Mouse (Mus musculus) forebrain, postnatal 0 days (tissue): ENCODE measurements at regions not wholly inside any gene's neighbourhood (a gene's known extent, or its start where the extent isn't known, plus 50 kb on each side); places are given as distances from the start of the nearest gene placed in this dataset.

Experiments
- ATAC-seq: fragments of 200-750 bp; cut with Nextera tagmentation; 2 replicates; pipeline ENCODE4 v1.8.0; 2017; ENCODE audit warnings: mild to moderate bottlenecking, moderate library complexity
- DNase-seq: peaks from one replicate; pipeline ENCODE4 v3.0.0-alpha.2; 2015
- H3K27ac ChIP-seq: fragments of 300-500 bp; sonication (generic); 2 replicates; pipeline ENCODE4 v1.5.1; 2014; ENCODE audit warnings: low read depth, mild to moderate bottlenecking, antibody characterized with exemption, low read length, moderate library complexity, mixed read lengths
- H3K27me3 ChIP-seq: fragments of 300-500 bp; sonication (generic); 2 replicates; pipeline ENCODE4 v1.6.1; 2014; ENCODE audit warnings: mild to moderate bottlenecking, low read length, mixed read lengths; ENCODE audit not compliant: insufficient read depth
- H3K36me3 ChIP-seq: fragments of 300-500 bp; sonication (generic); 2 replicates; pipeline ENCODE4 v1.6.1; 2014; ENCODE audit warnings: mild to moderate bottlenecking, moderate library complexity; ENCODE audit not compliant: insufficient read depth
- H3K4me1 ChIP-seq: fragments of 300-500 bp; sonication (generic); 2 replicates; pipeline ENCODE4 v1.6.1; 2014; ENCODE audit warnings: antibody characterized with exemption; ENCODE audit not compliant: insufficient read depth
- H3K4me2 ChIP-seq: fragments of 300-500 bp; sonication (generic); 2 replicates; pipeline ENCODE4 v1.6.1; 2014; ENCODE audit warnings: low read depth, mild to moderate bottlenecking, moderate library complexity
- H3K4me3 ChIP-seq: fragments of 300-500 bp; sonication (generic); 2 replicates; pipeline ENCODE4 v1.5.1; 2014; ENCODE audit warnings: low read depth, low read length, mixed read lengths
- H3K9ac ChIP-seq: fragments of 300-500 bp; sonication (generic); 2 replicates; pipeline ENCODE4 v1.6.1; 2014; ENCODE audit warnings: mild to moderate bottlenecking
- H3K9me3 ChIP-seq: fragments of 300-500 bp; sonication (generic); 2 replicates; pipeline ENCODE4 v1.6.1; 2016; ENCODE audit warnings: low read length
- CTCF ChIP-seq: sonication (generic); IDR thresholded peaks from 2 replicates; pipeline ENCODE4 v1.5.1; 2016; ENCODE audit warnings: antibody characterized with exemption, control low read depth, low read depth
- WGBS: fragments of 180-500 bp; shearing (Covaris S2); extraction: QIAGEN DNeasy Blood & Tissue Kit; methylation state at CpG from one replicate; pipeline ENCODE4 v1.1.7; 2014; 5-methylcytosine and 5-hydroxymethylcytosine counted together

DNA sequence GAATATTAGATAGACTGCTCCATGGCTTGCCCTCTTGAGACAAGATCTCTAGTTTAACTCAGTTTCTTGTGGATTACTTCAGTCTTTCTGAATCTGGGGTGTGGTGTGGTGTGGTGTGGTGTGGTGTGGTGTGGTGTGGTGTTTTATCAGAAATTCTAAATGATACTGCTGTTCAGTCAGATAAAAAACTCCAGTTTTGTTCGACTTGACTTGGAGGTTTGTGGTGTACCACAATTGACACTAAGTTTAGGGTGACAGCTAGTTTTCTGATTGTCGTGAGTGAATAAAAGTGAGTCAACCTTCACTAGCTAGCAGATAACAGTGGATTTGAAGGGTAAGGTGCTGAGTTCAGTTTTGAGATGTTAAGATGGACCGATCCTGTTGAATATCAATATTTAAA is 89.5 kb upstream of the Cdkn2b start:
- TF ChIP-seq CTCF, result no peak
- ATAC-seq (no peak), DNase-seq (no peak)
- Histone ChIP-seq H3K4me2 (no peak overlapping the region), H3K9me3 (no peaks in the 10 kb centered on the region), H3K27ac (no peak overlapping the region), H3K9ac (no peak overlapping the region), H3K4me3 (no peak overlapping the region), H3K27me3 (no peaks in the 10 kb centered on the region), H3K36me3 (no peaks in the 10 kb centered on the region), H3K4me1 (no peaks in the 10 kb centered on the region)
- WGBS, result 88% methylated on average over 3 of the region's 3 CpGs

DNA sequence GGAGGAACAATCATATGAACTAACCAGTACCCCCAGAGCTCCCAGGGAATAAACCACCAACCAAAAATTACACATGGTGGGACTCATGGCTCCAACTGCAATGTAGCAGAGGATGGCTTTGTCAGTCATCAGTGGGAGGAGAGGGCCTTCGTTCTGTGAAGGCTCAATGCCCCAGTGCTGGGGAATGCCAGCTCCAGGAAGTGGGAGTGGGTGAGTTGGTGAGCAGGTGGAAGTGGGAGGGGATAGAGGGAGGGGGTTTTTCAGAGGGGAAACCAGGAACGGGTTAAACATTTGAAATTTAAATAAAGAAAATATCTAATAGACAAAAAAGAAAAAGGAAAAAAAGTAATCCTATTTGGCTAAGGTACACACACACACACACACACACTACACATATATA is 88.4 kb upstream of the Cdkn2b start:
- Histone ChIP-seq H3K4me1 (no peaks in the 10 kb centered on the region), H3K4me2 (no peak overlapping the region), H3K9me3 (no peaks in the 10 kb centered on the region), H3K4me3 (no peak overlapping the region), H3K27me3 (no peaks in the 10 kb centered on the region), H3K36me3 (no peaks in the 10 kb centered on the region), H3K27ac (no peak overlapping the region), H3K9ac (no peak overlapping the region)
- ATAC-seq (no peak), DNase-seq (no peak)
- 69% methylated on average over 2 of the region's 2 CpGs for WGBS
- TF ChIP-seq CTCF, result no peak

DNA sequence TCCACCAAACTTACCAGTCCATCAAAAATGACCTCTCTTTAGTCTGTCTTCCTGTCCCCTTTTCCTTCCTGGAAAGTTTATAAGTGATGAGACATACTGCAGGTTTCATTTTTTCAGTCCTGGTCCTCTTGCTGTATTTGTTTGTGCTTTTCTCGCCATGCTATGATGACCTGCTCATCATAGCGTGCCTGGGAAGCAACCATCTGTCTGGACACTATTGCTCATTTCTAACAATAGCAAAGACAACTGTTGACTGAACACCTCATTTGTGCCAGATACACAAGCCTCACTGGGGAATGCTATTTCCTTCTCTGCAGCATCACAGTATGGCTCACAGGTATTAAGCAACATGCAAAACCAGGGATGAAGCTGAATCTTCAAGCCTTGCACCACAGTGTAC is 85.2 kb upstream of the Cdkn2b start:
- 91% methylated on average over 2 of the region's 2 CpGs for WGBS

DNA sequence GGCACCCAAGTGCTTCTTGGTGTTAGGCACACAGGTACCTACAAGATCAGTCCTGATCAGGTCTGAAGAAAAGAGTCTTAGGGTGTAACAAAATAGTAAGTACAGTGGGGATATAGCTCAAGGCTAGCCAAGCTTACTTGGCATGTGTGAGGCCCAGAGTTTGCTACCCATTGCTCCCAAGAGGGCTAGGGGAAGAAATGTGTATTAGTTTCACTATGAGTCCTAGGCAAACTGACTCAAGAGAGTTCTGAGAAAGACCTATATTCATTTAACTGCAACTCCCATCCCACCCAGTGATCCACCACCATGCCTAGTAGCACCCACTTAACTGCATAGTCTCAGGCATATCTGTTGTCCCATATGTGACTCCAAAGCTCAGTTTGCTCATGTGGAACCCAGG is 84.5 kb upstream of the Cdkn2b start:
- Histone ChIP-seq H3K9ac (no peak overlapping the region), H3K36me3 (no peaks in the 10 kb centered on the region), H3K27ac (no peak overlapping the region), H3K9me3 (no peaks in the 10 kb centered on the region), H3K4me2 (no peak overlapping the region), H3K27me3 (no peaks in the 10 kb centered on the region), H3K4me1 (no peaks in the 10 kb centered on the region), H3K4me3 (no peak overlapping the region)
- no peak for TF ChIP-seq CTCF
- DNase-seq (no peak), ATAC-seq (no peak)

More for the DNA sequence above, 85.2 kb upstream of the Cdkn2b start:
- no peak overlapping the region for H3K27ac ChIP-seq
- H3K4me2 ChIP-seq, result no peak overlapping the region
- H3K27me3 ChIP-seq, result no peaks in the 10 kb centered on the region
- TF ChIP-seq CTCF, result no peak
- H3K4me3 ChIP-seq, result no peak overlapping the region
- H3K9ac ChIP-seq, result no peak overlapping the region
- no peaks in the 10 kb centered on the region for H3K4me1 ChIP-seq
- no peaks in the 10 kb centered on the region for H3K9me3 ChIP-seq
- ATAC-seq (no peak), DNase-seq (no peak)
- no peaks in the 10 kb centered on the region for H3K36me3 ChIP-seq

DNA sequence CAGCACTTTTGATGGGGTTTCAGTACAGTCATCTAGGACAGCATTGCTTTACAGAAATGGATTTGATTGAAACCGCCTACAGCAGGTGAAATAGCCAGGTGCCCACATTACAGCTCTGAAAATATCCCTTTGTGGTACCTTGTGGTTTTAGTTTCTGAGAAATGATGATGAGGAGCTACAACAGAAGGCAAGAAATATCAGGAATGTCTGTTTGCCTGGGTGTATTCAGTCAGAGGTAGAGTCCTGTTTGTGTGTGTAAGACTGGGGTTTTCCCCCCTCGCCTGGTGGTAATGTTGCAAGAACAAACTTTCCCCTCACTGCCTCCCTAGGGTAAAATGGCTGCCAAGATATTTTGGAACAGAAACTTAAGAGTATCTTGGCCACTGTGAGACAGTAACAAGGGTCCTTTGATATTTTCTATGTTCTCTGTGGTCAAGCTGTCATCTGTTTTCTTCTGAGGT is 82.4 kb upstream of the Cdkn2b start:
- H3K36me3 ChIP-seq, result no peaks in the 10 kb centered on the region
- no peak overlapping the region for H3K4me2 ChIP-seq
- H3K4me1 ChIP-seq, result no peaks in the 10 kb centered on the region
- ATAC-seq, result no peak
- WGBS, result 87% methylated on average over 2 of the region's 2 CpGs
- DNase-seq, result no peak
- H3K27ac ChIP-seq, result no peak overlapping the region
- TF ChIP-seq CTCF, result no peak
- H3K27me3 ChIP-seq, result no peaks in the 10 kb centered on the region
- no peak overlapping the region for H3K9ac ChIP-seq
- H3K9me3 ChIP-seq, result no peaks in the 10 kb centered on the region
- no peak overlapping the region for H3K4me3 ChIP-seq

DNA sequence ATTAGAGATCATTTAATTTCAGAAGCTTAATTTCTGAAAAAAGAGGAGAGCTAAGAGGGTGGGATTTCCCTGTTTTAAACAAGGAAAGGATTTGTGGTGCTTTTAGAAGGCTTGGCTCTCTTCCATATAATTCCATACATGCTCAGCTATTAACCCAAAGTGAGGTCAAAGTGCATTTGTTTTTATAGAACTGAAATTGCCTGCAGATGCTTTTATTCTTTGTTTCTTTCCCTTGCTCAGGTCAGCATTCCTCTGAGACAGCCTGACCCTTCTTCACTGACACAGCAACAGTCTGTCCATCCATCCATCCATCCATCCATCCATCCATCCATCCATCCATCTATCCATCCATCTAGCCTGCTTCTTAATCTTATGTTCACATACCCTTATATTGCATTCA is 82.0 kb upstream of the Cdkn2b start:
- DNase-seq (no peak), ATAC-seq (no peak)
- no peaks in the 10 kb centered on the region for H3K9me3 ChIP-seq
- no peaks in the 10 kb centered on the region for H3K36me3 ChIP-seq
- no peaks in the 10 kb centered on the region for H3K27me3 ChIP-seq
- no peak overlapping the region for H3K27ac ChIP-seq
- H3K4me3 ChIP-seq, result no peak overlapping the region
- H3K4me2 ChIP-seq, result no peak overlapping the region
- TF ChIP-seq CTCF, result no peak
- no peak overlapping the region for H3K9ac ChIP-seq
- H3K4me1 ChIP-seq, result no peaks in the 10 kb centered on the region

DNA sequence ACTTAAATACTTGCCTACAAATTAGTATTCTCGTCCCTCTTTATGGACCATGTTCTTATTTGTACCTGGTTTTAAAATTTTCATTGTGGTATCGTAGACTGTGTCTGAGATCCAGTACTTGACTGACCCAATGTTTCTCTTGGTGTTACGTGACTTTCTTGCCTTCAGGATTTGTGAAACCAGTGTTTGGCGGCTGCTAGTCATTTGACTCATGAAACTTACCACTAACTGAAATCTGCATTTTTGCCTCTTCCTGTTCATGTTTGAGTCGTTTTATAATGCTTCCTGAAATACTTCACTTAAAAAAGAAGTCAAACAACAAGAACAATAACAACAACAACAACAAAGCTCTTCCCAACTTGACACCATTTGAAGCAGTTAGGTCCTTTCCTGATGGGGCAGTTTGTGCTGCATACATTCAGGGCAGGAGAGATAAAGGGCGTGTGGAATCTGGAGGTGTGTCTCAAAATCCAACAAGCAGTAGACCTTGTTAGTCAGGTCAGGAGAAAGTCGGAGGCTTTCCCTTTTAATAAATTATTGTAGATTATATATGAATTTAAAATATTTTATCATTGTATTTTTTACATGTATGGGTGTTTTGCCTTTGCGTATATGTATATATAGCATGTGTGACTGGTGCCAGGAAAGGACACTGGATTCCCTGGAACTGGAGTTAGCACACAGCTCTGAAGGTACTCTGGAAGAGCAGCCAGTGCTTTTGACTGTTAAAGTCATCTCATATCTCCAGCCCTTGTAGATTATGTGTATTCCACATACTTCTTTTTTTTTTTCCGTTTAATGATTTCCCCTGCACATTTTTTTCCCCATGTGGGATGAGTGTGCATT is 80.8 kb upstream of the Cdkn2b start:
- Histone ChIP-seq H3K27me3 (no peaks in the 10 kb centered on the region), H3K4me2 (no peak overlapping the region), H3K9me3 (no peaks in the 10 kb centered on the region), H3K9ac (no peak overlapping the region), H3K36me3 (no peaks in the 10 kb centered on the region), H3K4me3 (no peak overlapping the region), H3K4me1 (no peaks in the 10 kb centered on the region), H3K27ac (no peak overlapping the region)
- 84% methylated on average over 9 of the region's 9 CpGs for WGBS
- TF ChIP-seq CTCF, result no peak
- DNase-seq, result no peak
- no peak for ATAC-seq

DNA sequence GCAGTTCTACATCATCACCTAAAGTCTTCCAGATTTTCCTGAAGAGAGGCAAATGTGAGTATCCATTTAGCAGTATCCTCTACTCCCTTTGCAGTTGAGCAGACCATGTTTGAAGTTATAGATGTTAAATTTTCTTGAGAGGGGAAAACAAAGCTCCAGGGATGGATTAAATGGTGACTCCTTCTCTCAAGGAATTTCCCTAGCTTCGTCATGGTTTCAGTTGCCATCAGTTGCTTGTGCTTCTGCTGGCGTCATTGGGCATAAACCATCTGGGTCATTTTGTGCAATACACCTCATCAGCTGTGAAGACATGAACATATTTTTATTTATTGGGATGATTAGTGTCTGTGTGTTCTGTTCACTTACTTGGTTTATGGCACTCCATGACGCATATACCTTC is 72.7 kb upstream of the Cdkn2b start:
- TF ChIP-seq CTCF, result no peak
- Histone ChIP-seq H3K4me3 (no peak overlapping the region), H3K9me3 (no peaks in the 10 kb centered on the region), H3K4me1 (no peaks in the 10 kb centered on the region), H3K36me3 (no peaks in the 10 kb centered on the region), H3K27me3 (no peaks in the 10 kb centered on the region), H3K9ac (no peak overlapping the region), H3K4me2 (no peak overlapping the region), H3K27ac (no peak overlapping the region)
- DNase-seq (no peak), ATAC-seq (no peak)
- WGBS, result 94% methylated on average over 3 of the region's 3 CpGs
